Mouse (Mus musculus): ENCODE measurements around the gene Tap2.

- TF ChIP-seq CTCF (conservative IDR thresholded peaks at IDR 0.05; ENCODE audit: low read length) = no peak
- TF ChIP-seq POU5F1 (IDR thresholded peaks at IDR 0.05; ENCODE audit: borderline replicate concordance, low read length) = no peak
- TF ChIP-seq NANOG (IDR thresholded peaks at IDR 0.05; ENCODE audit: borderline replicate concordance, low read length) = no peak
Observed at GRCm38 (mm10) chr17:34211746-34212365, 8.5 kb downstream of the Tap2 start.

Measured in E14TG2a.4 (cell line).